Mouse (Mus musculus): ENCODE measurements around the gene Diras2.

The Diras2 gene

GRCm38 (mm10) chr13:52552822-52553477 lies 21.9 kb upstream of the Diras2 start:
- in situ Hi-C loops (cut with MboI, MseI), result no loop called here

- in situ Hi-C loops (cut with MboI, MseI), result no loop called here
Observed at GRCm38 (mm10) chr13:52551275-52551674, 20.2 kb upstream of the Diras2 start.

DNA sequence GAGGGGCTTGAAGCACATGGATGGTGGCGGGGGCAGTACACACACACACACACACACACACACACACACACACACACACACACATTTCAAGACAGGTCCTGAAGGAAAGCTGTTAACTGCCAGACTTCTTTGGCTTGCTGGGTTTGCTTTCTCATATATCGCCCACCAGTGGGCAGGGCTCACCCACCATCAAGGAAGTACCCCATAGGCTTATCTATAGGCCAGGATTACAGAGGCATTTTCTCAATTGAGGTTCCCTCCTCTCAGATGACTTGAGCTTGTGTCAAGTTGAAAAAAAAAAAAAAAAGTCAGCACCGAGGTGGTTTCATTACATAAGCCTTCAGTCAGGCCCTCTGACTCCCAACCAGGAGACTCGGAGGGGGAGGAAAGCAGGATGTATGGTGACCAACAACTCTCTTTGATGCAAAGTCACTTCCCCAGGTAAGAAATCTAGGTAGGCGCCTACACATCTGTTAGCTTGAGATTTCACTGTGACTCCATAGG lies 19.7 kb upstream of the Diras2 start:
- in situ Hi-C loops (cut with MboI, MseI), result no loop called here

DNA sequence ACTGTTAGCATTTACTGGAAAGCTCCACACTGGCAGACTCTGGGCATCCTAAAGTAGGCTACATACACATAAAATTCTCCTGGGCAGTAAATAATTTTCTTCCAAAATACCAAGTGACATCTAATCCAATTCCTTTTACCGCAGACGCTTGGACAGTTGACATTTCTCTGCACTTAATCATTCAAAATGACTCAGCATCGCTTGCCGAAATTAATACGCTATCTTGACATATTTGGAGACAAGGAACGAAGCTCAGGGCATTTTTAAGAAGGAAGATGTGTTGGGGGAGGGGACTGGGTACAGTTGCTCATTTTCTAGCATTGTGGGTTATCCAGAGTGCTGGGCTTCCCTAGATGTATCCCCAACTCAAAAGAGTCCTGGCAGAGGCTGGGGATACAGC lies 15.2 kb upstream of the Diras2 start:
- in situ Hi-C loops (cut with MboI, MseI), result loop anchor here (5.0 to 10.0 kb wide), 2 partner anchors 291 to 709 kb away; no protein-coding TSS in a partner anchor

DNA sequence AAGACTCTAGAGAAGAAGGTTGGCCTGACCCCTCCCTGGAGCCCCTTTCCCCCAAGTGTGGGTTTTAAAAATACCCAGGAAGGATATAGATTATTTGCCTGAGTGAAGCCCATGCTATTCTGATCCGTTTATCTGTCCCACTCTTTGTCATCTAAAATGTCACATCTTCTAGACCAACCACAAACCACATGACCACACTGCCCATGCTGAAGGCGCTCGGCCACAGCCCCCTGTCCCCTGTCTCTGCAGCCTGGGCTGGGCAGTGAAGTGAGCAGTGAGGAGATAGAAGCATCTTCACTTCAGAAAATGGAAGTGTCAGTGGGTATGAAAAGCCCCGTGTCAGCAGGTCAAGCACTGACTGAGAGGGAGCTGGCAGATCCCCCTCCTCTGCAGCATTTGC lies 11.6 kb upstream of the Diras2 start:
- in situ Hi-C loops (cut with MboI, MseI), result loop anchor here (5.0 to 10.0 kb wide), 2 partner anchors 265 to 288 kb away; no protein-coding TSS in a partner anchor

DNA sequence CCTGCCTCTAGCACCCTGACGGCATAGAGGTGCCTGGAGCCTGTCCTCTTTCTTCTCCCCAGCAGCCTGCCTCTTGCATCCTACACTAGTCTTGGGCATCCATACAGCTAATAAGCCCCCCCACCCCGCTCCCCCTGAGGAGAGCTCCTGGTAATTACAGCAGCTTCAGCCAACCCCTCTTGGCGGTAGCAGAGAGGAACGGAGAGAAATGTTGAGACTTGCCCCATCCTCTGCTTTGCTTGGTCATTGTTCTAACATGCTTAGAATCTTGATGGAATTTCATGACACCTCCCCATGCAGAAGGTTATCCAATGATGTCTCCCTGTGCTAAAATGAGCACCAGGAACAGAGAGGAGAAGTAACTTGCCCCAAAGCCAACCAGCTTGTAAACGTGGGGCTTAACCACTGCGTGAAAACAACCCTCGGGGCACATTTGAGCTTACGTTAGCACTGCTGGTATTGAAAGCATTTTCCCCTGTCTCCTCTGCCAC lies 11.0 kb upstream of the Diras2 start:
- in situ Hi-C loops (cut with MboI, MseI), result loop anchor here (5.0 to 10.0 kb wide), 2 partner anchors 265 to 287 kb away; no protein-coding TSS in a partner anchor

DNA sequence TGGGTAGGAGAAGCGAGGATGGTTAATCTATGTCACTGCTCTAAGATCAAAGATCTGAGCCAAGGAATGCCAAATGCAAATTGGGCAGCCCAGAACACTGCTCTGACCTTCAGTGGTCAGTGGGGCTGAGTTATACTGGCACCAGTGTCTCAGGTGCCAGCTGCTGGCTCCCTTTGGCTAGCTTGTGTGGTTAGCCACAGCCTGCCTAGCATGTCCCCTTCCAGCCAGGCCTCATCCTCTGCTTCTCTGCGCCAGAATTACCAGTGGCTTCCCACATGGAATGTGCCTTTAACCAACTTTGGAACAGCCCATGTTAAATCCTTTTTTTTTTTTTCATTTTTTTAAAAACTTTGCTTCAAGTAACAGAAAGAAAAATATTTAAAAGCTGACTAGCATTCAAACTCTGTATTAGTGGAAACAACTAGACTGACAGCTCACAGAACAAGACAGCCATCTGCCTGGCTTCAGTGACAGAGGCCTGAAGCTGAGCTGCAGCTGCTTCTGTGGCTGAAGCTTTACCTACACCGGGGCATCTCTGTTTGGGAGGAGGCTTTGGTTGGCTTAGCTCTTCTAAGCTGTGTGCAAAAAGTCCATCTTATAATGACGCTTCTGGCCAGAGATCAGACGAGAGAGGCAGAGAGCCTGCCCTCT lies 10.4 kb upstream of the Diras2 start:
- in situ Hi-C loops (cut with MboI, MseI), result loop anchor here (5.0 to 10.0 kb wide), 2 partner anchors 264 to 287 kb away; no protein-coding TSS in a partner anchor

DNA sequence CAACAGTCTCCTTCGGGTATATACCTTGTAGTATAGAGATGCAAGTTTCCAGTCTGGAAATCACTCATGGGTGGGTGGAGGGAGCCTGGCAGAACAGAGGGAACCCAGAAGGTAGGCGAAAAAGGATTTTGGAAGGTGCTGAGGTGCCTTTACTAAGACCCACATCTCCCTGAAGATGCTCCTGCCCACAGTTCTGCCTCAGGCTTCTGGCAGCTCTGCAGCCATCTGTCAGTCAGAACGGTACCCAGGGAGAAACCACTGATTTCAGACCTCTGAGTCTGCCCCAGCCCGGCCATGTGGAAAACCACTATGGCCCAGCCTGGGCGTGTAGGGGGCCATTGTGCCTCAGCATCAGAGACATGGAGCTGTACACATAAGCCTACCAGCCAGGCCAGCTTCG lies 8.4 kb upstream of the Diras2 start:
- in situ Hi-C loops (cut with MboI, MseI), result loop anchor here (5.0 kb wide), 3 partner anchors 83 to 697 kb away; no protein-coding TSS in a partner anchor

- in situ Hi-C loops (cut with MboI, MseI), result loop anchor here (5.0 kb wide), 3 partner anchors 84 to 696 kb away; no protein-coding TSS in a partner anchor
Observed at GRCm38 (mm10) chr13:52538588-52539116, 7.6 kb upstream of the Diras2 start.

- in situ Hi-C loops (cut with MboI, MseI), result loop anchor here (5.0 kb wide), 3 partner anchors 84 to 696 kb away; no protein-coding TSS in a partner anchor
Observed at GRCm38 (mm10) chr13:52537754-52538587, 6.9 kb upstream of the Diras2 start.

DNA sequence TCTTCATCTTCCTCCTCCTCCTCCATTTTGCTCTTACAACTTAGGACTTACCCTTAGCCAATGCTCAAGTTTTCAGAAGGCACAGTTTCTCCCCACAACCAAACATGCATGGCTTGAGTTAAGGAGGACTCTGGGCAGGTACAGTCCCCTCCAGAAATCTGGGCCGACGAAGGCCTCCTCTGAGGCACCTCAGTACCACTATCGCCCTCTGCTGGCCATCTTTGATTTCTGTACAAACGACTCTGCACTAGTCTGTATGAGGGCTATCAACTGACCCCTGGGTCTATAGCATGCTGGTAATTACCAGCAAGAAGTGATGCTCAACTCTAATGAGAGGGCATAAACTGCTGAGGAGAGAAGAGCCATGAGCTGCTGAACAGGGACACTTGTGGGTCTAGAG lies 4.5 kb upstream of the Diras2 start:
- in situ Hi-C loops (cut with MboI, MseI), result loop anchor here (5.0 kb wide), 3 partner anchors 87 to 693 kb away; no protein-coding TSS in a partner anchor

GRCm38 (mm10) chr13:52533644-52534043 lies 2.6 kb upstream of the Diras2 start:
- in situ Hi-C loops (cut with MboI, MseI), result loop anchor here in 1 of 2 experiments (5.0 kb wide), 1 partner anchor 91 kb away; no protein-coding TSS in a partner anchor

DNA sequence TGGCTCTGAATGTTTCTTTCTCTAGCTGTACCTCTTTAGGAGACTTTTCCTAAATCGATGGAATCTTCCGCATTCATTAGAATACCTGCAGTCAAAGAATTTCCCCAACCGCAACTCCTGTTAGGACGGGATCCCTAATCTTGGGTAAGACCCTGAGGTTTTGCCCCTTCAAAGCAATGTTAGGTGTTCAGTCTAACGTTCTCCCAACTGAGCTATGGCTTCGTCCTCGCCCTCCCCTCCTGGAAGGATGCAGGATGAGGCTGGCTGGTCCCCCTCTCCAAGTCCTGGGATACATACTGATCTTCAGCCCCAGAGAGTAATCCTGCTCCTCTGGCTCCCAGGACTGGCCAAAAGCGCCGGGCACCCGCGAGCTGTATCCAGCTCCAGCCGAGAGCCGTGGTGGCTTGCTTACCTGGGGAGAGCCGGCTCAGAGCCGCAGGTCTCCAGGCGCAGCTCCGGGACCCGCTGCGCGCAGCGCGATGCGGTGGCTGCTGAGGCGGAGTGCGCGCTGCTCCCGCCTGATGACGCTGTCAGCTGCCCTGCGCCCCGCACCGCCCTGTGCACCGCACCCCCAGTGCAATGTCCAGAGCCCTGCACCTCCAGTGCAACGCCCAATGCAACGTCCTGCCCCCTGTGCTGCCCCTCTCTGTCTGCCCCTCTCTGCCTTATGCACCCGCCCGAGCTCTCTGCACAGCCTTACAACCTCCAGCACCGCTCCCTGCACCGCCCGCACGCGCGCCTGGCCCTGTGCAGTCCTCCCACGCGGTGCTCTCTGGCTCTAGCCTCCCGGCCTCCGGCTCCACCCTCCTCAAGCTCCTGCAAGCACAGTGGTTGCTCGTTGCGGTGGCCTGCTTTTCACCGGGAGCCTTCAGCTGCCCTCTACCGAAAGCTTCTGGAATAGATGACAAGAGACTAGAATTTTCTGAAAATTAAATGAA lies 802 bp downstream of the Diras2 start:
- in situ Hi-C loops (cut with MboI, MseI), result loop anchor here in 1 of 2 experiments (5.0 kb wide), 1 partner anchor 88 kb away; no protein-coding TSS in a partner anchor

GRCm38 (mm10) chr13:52529188-52529972 lies 1.7 kb downstream of the Diras2 start:
- in situ Hi-C loops (cut with MboI, MseI), result no loop called here

- in situ Hi-C loops (cut with MboI, MseI), result no loop called here
Observed at GRCm38 (mm10) chr13:52528786-52529185, 2.3 kb downstream of the Diras2 start.

- in situ Hi-C loops (cut with MboI, MseI), result no loop called here
Observed at GRCm38 (mm10) chr13:52528281-52528680, 2.8 kb downstream of the Diras2 start.

DNA sequence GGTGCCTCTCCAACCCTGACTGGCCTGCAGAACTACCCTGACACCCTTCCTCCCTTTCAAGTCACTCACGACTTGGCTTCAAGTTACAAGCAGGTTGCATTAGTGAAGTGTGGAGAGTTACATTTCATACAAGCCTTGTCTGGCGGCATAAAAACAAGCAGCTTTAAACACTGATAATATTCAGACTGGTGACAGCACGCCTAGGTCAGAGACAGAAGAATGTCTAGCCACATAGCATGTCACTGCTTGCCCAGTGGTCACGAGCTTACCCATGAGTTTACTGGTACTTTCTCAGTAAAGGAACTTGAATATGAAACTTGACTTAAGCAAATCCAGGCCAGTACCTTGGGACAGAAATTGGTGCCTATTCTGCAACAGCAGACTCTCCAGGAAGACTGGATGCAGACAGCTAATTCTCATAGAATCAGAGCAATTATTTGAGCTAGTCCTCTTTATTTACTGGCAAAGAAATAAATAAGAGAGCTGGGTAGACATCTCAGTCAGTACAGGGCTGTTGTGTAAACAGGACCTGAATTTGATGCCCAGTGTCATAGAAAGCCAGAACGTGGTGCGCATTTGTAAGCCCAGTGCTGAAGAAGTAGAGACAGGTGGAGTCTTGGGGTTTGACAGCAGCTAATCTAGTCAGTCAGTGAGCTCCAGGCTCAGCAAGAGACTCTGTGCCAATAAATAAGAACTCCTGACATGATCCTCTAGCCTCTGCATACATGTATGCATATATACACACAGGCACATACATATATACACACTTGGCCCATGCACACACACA lies 4.6 kb downstream of the Diras2 start:
- in situ Hi-C loops (cut with MboI, MseI), result no loop called here

DNA sequence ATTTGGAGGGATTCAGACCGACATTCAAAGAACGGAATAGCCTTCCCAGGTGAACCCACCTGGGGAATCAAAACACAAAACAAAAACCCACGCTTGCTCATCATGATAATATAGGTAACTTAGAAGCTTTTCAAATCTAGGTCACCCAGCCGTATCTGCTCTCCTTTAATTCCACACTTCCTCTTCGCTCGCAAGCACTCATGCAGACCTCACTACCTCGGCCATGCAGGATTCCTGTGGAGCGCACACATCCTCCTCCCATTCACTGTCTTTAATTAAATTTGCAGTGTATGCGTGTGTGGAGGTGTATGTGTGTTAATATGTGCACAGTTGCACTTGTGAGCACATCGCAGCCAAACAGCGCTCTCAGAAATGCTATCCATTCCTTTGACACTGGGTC lies 6.8 kb downstream of the Diras2 start:
- in situ Hi-C loops (cut with MboI, MseI), result no loop called here

Measured in T-helper 17 cell (primary cell).